Mouse (Mus musculus) MEL (cell line): ENCODE measurements around the gene Abhd16a. TPM values are rescaled to one million over a fixed set of nuclear protein-coding genes. Genes with fewer than 3 reads are reported as not detected.
"Not testable (repeated sequence)": the region's sequence is repeated elsewhere in the genome, so short reads cannot be mapped to it uniquely, and the experiment has no call there.

Source experiments
- DNase-seq: peaks from one replicate; pipeline ENCODE4 v3.0.0; 2011; ENCODE audit warnings: low read depth, low spot score
- H3K27ac ChIP-seq: 2 replicates; pipeline ENCODE4 v1.5.1; 2012; ENCODE audit warnings: low read depth, mild to moderate bottlenecking, control low read depth, low read length, moderate library complexity; ENCODE audit not compliant: control insufficient read depth
- H3K27me3 ChIP-seq, 2 experiments: fragments of 150-350 bp in 1 of 2; sonication (generic) in 1 of 2; 2 replicates each; pipeline ENCODE4 v1.6.1; 2012; ENCODE audit warnings: low read length in 2 of 2, mild to moderate bottlenecking in 2 of 2, improper control_type of control experiment in 1 of 2, moderate library complexity in 1 of 2; ENCODE audit not compliant: insufficient read depth in 2 of 2, control insufficient read depth in 1 of 2
- H3K36me3 ChIP-seq, 2 experiments: 2 replicates each; pipeline ENCODE4 v1.6.1; 2012 to 2014; ENCODE audit warnings: low read length in 2 of 2, improper control_type of control experiment in 1 of 2, inconsistent platforms in 1 of 2, mild to moderate bottlenecking in 1 of 2; ENCODE audit not compliant: insufficient read depth in 2 of 2, control insufficient read depth in 1 of 2
- H3K4me1 ChIP-seq, 2 experiments: fragments of 150-350 bp in 1 of 2; sonication (generic) in 1 of 2; 2 replicates each; pipeline ENCODE4 v1.6.1; 2012; ENCODE audit warnings: low read length in 2 of 2, improper control_type of control experiment in 1 of 2, mild to moderate bottlenecking in 1 of 2; ENCODE audit not compliant: insufficient read depth in 2 of 2, control insufficient read depth in 1 of 2
- H3K4me3 ChIP-seq, 2 experiments: fragments of 150-350 bp in 1 of 2; sonication (generic) in 1 of 2; 2 replicates each; pipeline ENCODE4 v1.5.1; 2012; ENCODE audit warnings: low read depth in 2 of 2, low read length in 2 of 2, mild to moderate bottlenecking in 2 of 2, moderate library complexity in 2 of 2, control low read depth in 1 of 2, improper control_type of control experiment in 1 of 2; ENCODE audit not compliant: control insufficient read depth in 1 of 2, insufficient read depth in 1 of 2
- H3K79me2 ChIP-seq: 2 replicates; pipeline ENCODE4 v1.6.1; 2012; ENCODE audit warnings: mild to moderate bottlenecking, low read length, moderate library complexity; ENCODE audit not compliant: control insufficient read depth, poor library complexity, insufficient read depth
- H3K9ac ChIP-seq: 2 replicates; pipeline ENCODE4 v1.6.1; 2012; ENCODE audit warnings: low read depth, mild to moderate bottlenecking, control low read depth, low read length, moderate library complexity; ENCODE audit not compliant: control insufficient read depth, poor library complexity, severe bottlenecking
- H3K9me3 ChIP-seq: fragments of 150-350 bp; sonication (generic); replicated peaks from 2 replicates; pipeline ENCODE4 v1.6.1; 2012; ENCODE audit warnings: mild to moderate bottlenecking, low read length, improper control_type of control experiment, moderate library complexity; ENCODE audit not compliant: insufficient read depth
- CTCF ChIP-seq, 3 experiments: IDR thresholded peaks in 2 of 3; conservative IDR thresholded peaks in 1 of 3; 2 replicates each; pipeline ENCODE4 v1.5.1; 2011 to 2012; ENCODE audit warnings: low read length in 3 of 3, low read depth in 2 of 3, mild to moderate bottlenecking in 2 of 3, improper control_type of control experiment in 1 of 3, inconsistent platforms in 1 of 3, mixed read lengths in 1 of 3, moderate library complexity in 1 of 3; ENCODE audit not compliant: control insufficient read depth in 1 of 3, insufficient read depth in 1 of 3, poor library complexity in 1 of 3, severe bottlenecking in 1 of 3
- E2F4 ChIP-seq: IDR thresholded peaks from 2 replicates; pipeline ENCODE4 v1.6.1; 2011; ENCODE audit warnings: low read depth, low read length, improper control_type of control experiment, borderline replicate concordance
- ETS1 ChIP-seq: IDR thresholded peaks from 2 replicates; pipeline ENCODE4 v1.6.1; 2012; ENCODE audit warnings: low read depth, mild to moderate bottlenecking, inconsistent platforms, low read length, improper control_type of control experiment, moderate library complexity
- MYC ChIP-seq: IDR thresholded peaks from 2 replicates; pipeline ENCODE4 v1.6.1; 2011; ENCODE audit warnings: low read depth, mild to moderate bottlenecking, low read length, improper control_type of control experiment, moderate library complexity
- POLR2AphosphoS2 ChIP-seq: IDR thresholded peaks from 2 replicates; pipeline ENCODE4 v1.6.1; 2011; ENCODE audit warnings: low read length, improper control_type of control experiment
- TAL1 ChIP-seq: IDR thresholded peaks from 2 replicates; pipeline ENCODE4 v1.6.1; 2012; ENCODE audit warnings: mild to moderate bottlenecking, inconsistent platforms, low read length, moderate library complexity, mixed read lengths
- polyA plus RNA-seq, 2 experiments: library from polyadenylated mRNA; stranded (reverse) in 1 of 2; unstranded in 1 of 2; fragments of >175 nt in 1 of 2; fragments of >200 nt in 1 of 2; gene quantifications; 2 replicates each; pipeline versions ENCODE4 v1.2.1 to v1.2.4; 2012; ENCODE audit warnings: low replicate concordance in 2 of 2, low read depth in 1 of 2; ENCODE audit not compliant: insufficient read length in 2 of 2, insufficient read depth in 1 of 2, missing spikeins in 1 of 2
- total RNA-seq: library from RNA; depleted of rRNA; stranded (reverse); fragments of 300-350 nt; gene quantifications from 2 replicates; pipeline ENCODE4 v1.2.3, GENCODE M21; 2012

The Abhd16a gene
- total and polyA plus RNA-seq, 3 experiments = 96.1 to 126 TPM; not detected in 1

GRCm38 (mm10) chr17:35121871-35122303 lies 32.8 kb downstream of the Abhd16a start, which contains the start of gene Csnk2b (continued):
- TF ChIP-seq E2F4 (peak; percentile 89), CTCF (IDR thresholded peaks at IDR 0.05 in 2 of 3, conservative IDR thresholded peaks at IDR 0.05 in 1 of 3; ENCODE audit: control insufficient read depth in 1 of 3, insufficient read depth in 1 of 3, low read depth in 2 of 3, low read length in 3 of 3, poor library complexity in 1 of 3, severe bottlenecking in 1 of 3) (peak in 2 of 3 experiments; percentile 8 to 64; a peak in 2 of 6 replicates)
- TF ChIP-seq, all 39 proteins: peak for 14

GRCm38 (mm10) chr17:35123287-35123686 lies 34.2 kb downstream of the Abhd16a start:
- H3K9me3 ChIP-seq, DNase-seq, H3K4me3 ChIP-seq, H3K27ac ChIP-seq, H3K9ac ChIP-seq, H3K4me1 ChIP-seq, H3K27me3 ChIP-seq: not testable (repeated sequence)
- peaks cover 47% of the 10 kb centered on the region for H3K79me2 ChIP-seq
- H3K36me3 ChIP-seq = peaks cover 3 to 20% of the 10 kb centered on the region in 2 experiments; a peak in 2 of 4 replicates

DNA sequence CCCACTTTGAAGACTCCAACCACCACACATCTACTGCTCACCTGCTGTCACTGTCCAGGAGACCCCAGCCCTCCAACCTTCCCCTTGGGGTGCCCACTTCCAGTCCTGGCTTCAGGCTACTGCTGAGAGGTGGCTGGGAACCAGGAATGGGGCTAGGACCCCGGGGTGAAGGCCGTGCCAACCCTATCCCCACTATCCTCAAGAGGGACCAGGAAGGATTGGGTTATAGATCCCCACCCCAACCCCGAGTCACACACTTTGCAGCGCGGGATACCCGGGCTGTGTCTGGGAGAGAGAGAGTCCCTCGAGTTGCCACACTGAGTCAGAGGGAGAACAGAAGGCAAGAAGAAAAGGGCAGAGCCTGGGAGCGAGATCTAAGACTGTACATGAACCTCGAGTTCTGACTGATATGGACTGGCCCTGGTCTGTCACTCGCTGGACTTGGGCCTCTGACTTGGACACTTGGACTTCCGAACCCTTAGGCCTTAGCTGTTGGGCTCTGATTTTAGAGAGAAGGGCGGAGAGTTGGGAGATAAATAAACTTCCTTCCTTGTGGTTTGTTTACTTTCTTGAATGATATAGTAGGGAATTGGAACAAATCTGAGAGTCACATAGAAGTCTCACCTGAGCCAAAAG lies 35.3 kb downstream of the Abhd16a start:
- Histone ChIP-seq H3K36me3 (peaks cover 3 to 20% of the 10 kb centered on the region in 2 experiments; a peak in 2 of 4 replicates), H3K79me2 (peaks cover 49% of the 10 kb centered on the region)
- not testable (repeated sequence) for H3K9me3 ChIP-seq, H3K4me3 ChIP-seq, H3K27me3 ChIP-seq, H3K27ac ChIP-seq, H3K9ac ChIP-seq, H3K4me1 ChIP-seq, DNase-seq

DNA sequence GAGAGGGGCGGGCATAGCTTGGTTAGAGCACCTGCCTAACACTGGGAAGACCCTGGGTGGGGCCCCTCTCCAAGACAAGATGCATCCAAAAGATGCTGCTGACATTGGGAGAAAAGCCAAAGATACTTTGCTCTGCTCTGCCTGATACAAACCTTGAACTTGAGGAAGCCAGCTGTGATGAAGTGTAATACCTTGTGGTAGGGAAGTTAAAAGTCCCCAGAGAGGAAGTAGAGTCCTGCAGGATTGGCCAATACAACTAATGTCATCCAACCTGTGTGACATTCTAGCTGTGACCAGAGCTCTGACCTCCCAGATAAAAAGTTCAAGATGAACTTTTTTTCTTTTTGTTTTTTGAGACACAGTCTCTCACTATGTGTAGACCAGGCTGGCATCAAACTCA lies 36.0 kb downstream of the Abhd16a start:
- Histone ChIP-seq H3K9ac (no peak overlapping the region), H3K27me3 (no peaks in the 10 kb centered on the region), H3K9me3 (no peaks in the 10 kb centered on the region), H3K4me1 (peaks cover 6 to 8% of the 10 kb centered on the region in 2 experiments), H3K36me3 (peaks cover 0 to 13% of the 10 kb centered on the region in 2 experiments; a peak in 2 of 4 replicates), H3K4me3 (no peak overlapping the region), H3K27ac (no peak overlapping the region), H3K79me2 (peaks cover 42% of the 10 kb centered on the region)
- peak; percentile 67 for DNase-seq
- TF ChIP-seq MYC = no peak
- peak; percentile 29; the same call in 1 of the 2 replicates for TF ChIP-seq POLR2AphosphoS2
- peak; percentile 38; the same call in 1 of the 2 replicates for TF ChIP-seq ETS1
- TF ChIP-seq TAL1 = peak; percentile 44
